8 mouse cellular contexts compared by ENCODE assay signal in the genomic region with DNA sequence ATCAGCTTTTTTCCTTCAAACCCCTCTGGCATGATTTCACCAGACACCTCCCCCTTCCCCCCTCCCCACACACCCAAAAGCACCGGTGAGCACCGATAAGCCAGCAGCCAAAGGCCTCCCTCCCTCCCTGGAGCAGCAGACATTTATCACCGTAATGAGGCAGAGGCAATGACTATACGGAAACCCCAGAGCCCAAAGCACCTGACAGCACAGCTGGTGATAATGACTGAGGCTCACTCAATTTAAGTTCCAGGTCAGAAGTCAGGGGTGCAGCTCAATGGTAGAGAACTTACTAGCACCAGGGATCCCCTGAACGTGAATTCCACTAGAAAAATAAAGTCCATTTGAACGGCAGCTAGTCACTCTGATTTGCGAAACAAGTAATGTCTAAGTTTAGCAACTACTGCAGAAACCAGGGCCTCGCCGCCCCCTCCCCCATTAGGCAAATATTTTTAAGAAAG. TPM values are rescaled to one million over a fixed set of nuclear protein-coding genes. Genes with fewer than 3 reads are reported as not detected.
DNase-seq lines count a peak whose midpoint lies in the region; ATAC-seq and TF ChIP-seq lines count a peak whose summit lies in the region.

No protein-coding gene starts in this region.

- in situ Hi-C loops in CH12.LX (cut with MboI; ENCODE audit: low pct_ligation_motif_present, low pct_unique_long_range_greater_than_20kb, low sequenced_read_pairs) = no loop called here

- H3K9me3 ChIP-seq in CH12.LX (replicated peaks; ENCODE audit: low read length) = no peaks in the 10 kb centered on the region
- no peaks in the 10 kb centered on the region for H3K9me3 ChIP-seq in embryonic facial prominence, embryonic 11.5 days (replicated peaks; ENCODE audit: control insufficient read depth, low read length)
- H3K9me3 ChIP-seq in hindbrain, embryonic 12.5 days (replicated peaks) = no peaks in the 10 kb centered on the region
- no peaks in the 10 kb centered on the region for H3K9me3 ChIP-seq in megakaryocyte, embryonic 14.5 days
- H3K9me3 ChIP-seq in stomach, embryonic 14.5 days (ENCODE audit: control insufficient read depth, low read depth, low read length) = no peaks in the 10 kb centered on the region

- no peaks in the 10 kb centered on the region for H3K27me3 ChIP-seq in CH12.LX (replicated peaks)
- no peaks in the 10 kb centered on the region for H3K27me3 ChIP-seq in embryonic facial prominence, embryonic 11.5 days (ENCODE audit: control insufficient read depth, insufficient read depth, low read length)
- 0 out of 2 replicates have a peak, but pooled peaks cover 3% of the 10 kb centered on the region for H3K27me3 ChIP-seq in hindbrain, embryonic 12.5 days
- H3K27me3 ChIP-seq in megakaryocyte, embryonic 14.5 days (replicated peaks) = no peaks in the 10 kb centered on the region
- no peaks in the 10 kb centered on the region for H3K27me3 ChIP-seq in stomach, embryonic 14.5 days (ENCODE audit: control insufficient read depth, insufficient read depth, low read length)

- H3K4me3 ChIP-seq in CH12.LX (replicated peaks in 1 of 3; ENCODE audit: low read depth in 2 of 3, low read length in 2 of 3, poor library complexity in 1 of 3) = peak overlapping the region; percentile 66 to 89 (median 77)
- peak overlapping the region; percentile 75 for H3K4me3 ChIP-seq in embryonic facial prominence, embryonic 11.5 days (ENCODE audit: low read depth, low read length)
- H3K4me3 ChIP-seq in hindbrain, embryonic 12.5 days = peak overlapping the region; percentile 68
- peak overlapping the region; percentile 98 for H3K4me3 ChIP-seq in megakaryocyte, embryonic 14.5 days (replicated peaks)
- H3K4me3 ChIP-seq in stomach, embryonic 14.5 days (ENCODE audit: low read depth, low read length) = peak overlapping the region; percentile 85

- 0 out of 2 replicates have a peak, but pooled peaks have one; percentile 31 for TF ChIP-seq EP300 in CH12.LX (IDR thresholded peaks at IDR 0.05; ENCODE audit: low read length)

- WGBS in embryonic facial prominence, embryonic 11.5 days = 23% methylated on average over 9 of the region's 9 CpGs
- 20% methylated on average over 9 of the region's 9 CpGs for WGBS in hindbrain, embryonic 12.5 days
- WGBS in stomach, embryonic 14.5 days = 11% methylated on average over 9 of the region's 9 CpGs

- intact Hi-C loops in left cerebral cortex, postnatal 36 days (cut with DNase I) = loop anchor here (10.0 kb wide), 1 partner anchor 146 kb away; no protein-coding TSS in a partner anchor

- H3K4me1 ChIP-seq in CH12.LX (ENCODE audit: control insufficient read depth in 1 of 2, insufficient read depth in 2 of 2) = peaks cover 12 to 27% of the 10 kb centered on the region in 2 experiments
- H3K4me1 ChIP-seq in embryonic facial prominence, embryonic 11.5 days (ENCODE audit: control insufficient read depth, insufficient read depth, low read length) = peaks cover 2% of the 10 kb centered on the region
- H3K4me1 ChIP-seq in hindbrain, embryonic 12.5 days = peaks cover 21% of the 10 kb centered on the region
- H3K4me1 ChIP-seq in megakaryocyte, embryonic 14.5 days = peaks cover 64% of the 10 kb centered on the region
- peaks cover 14% of the 10 kb centered on the region for H3K4me1 ChIP-seq in stomach, embryonic 14.5 days (ENCODE audit: control insufficient read depth, insufficient read depth, low read length)

- DNase-seq in A20 (ENCODE audit: low read depth, low spot score) (peak; percentile 77), CH12.LX (ENCODE audit: extremely low read depth) (peak; percentile 68)
- peak; percentile 38 for DNase-seq in embryonic facial prominence, embryonic 11.5 days (ENCODE audit: low spot score)
- no peak for DNase-seq in left cerebral cortex, postnatal 36 days (ENCODE audit: low spot score in 2 of 2)
- no peak for DNase-seq in cerebellum, postnatal 36 days

- H3K79me2 ChIP-seq in CH12.LX (replicated peaks; ENCODE audit: control insufficient read depth, extremely low read depth, insufficient read depth, poor library complexity, severe bottlenecking) = peaks cover 38% of the 10 kb centered on the region

- H3K27ac ChIP-seq in CH12.LX (ENCODE audit: insufficient read depth, low read depth) = peak overlapping the region; percentile 42; the same call in 1 of the 2 replicates
- H3K27ac ChIP-seq in embryonic facial prominence, embryonic 11.5 days (replicated peaks; ENCODE audit: low read depth, low read length) = no peak overlapping the region
- H3K27ac ChIP-seq in hindbrain, embryonic 12.5 days = no peak overlapping the region
- no peak overlapping the region for H3K27ac ChIP-seq in stomach, embryonic 14.5 days (ENCODE audit: low read length)

- no peak for TF ChIP-seq POLR2A in CH12.LX (IDR thresholded peaks at IDR 0.05; ENCODE audit: low read depth, low read length)

- ATAC-seq in embryonic facial prominence, embryonic 11.5 days (replicated peaks; ENCODE audit: insufficient number of reproducible peaks, low FRiP score, low TSS enrichment, low read depth) = no peak
- ATAC-seq in hindbrain, embryonic 12.5 days (ENCODE audit: low FRiP score) = 0 out of 2 replicates have a peak, but pooled peaks have one; percentile 21
- ATAC-seq in stomach, embryonic 14.5 days (ENCODE audit: insufficient number of reproducible peaks, insufficient read depth, low FRiP score, low read depth) = peak; percentile 15; the same call in 1 of the 2 replicates

- dilution Hi-C loops in CH12.LX (cut with MboI; ENCODE audit: extremely low pct_ligation_motif_present, extremely low pct_unique_long_range_greater_than_20kb, low sequenced_read_pairs) = no loop called here

- H3K36me3 ChIP-seq in CH12.LX (replicated peaks in 1 of 2; ENCODE audit: control insufficient read depth in 1 of 2, insufficient read depth in 1 of 2, low read length in 1 of 2) = peaks cover 29 to 40% of the 10 kb centered on the region in 2 experiments
- H3K36me3 ChIP-seq in embryonic facial prominence, embryonic 11.5 days (replicated peaks; ENCODE audit: control insufficient read depth, insufficient read depth, low read depth, low read length) = no peaks in the 10 kb centered on the region
- peaks cover 25% of the 10 kb centered on the region for H3K36me3 ChIP-seq in hindbrain, embryonic 12.5 days
- peaks cover 39% of the 10 kb centered on the region for H3K36me3 ChIP-seq in megakaryocyte, embryonic 14.5 days (replicated peaks; ENCODE audit: low read length)
- peaks cover 26% of the 10 kb centered on the region for H3K36me3 ChIP-seq in stomach, embryonic 14.5 days (ENCODE audit: control insufficient read depth, insufficient read depth, low read length)

- H3K4me2 ChIP-seq in CH12.LX (ENCODE audit: insufficient read depth, low read depth, poor library complexity, severe bottlenecking) = peak overlapping the region; percentile 94
- H3K4me2 ChIP-seq in embryonic facial prominence, embryonic 11.5 days (ENCODE audit: low read depth, low read length) = peak overlapping the region; percentile 80
- H3K4me2 ChIP-seq in hindbrain, embryonic 12.5 days (replicated peaks) = peak overlapping the region; percentile 68
- H3K4me2 ChIP-seq in stomach, embryonic 14.5 days (replicated peaks; ENCODE audit: low read depth, low read length) = peak overlapping the region; percentile 70

- TF ChIP-seq RAD21 in CH12.LX (IDR thresholded peaks at IDR 0.05; ENCODE audit: low read depth, low read length) = no peak

- TF ChIP-seq CTCF in CH12.LX (conservative IDR thresholded peaks at IDR 0.05 in 1 of 2, IDR thresholded peaks at IDR 0.05 in 1 of 2; ENCODE audit: low read depth in 2 of 2, low read length in 2 of 2) = no peak

- H3K9ac ChIP-seq in CH12.LX (ENCODE audit: insufficient read depth, low read depth) = peak overlapping the region; percentile 94
- H3K9ac ChIP-seq in embryonic facial prominence, embryonic 11.5 days (replicated peaks; ENCODE audit: low read length) = no peak overlapping the region
- peak overlapping the region; percentile 46; the same call in 1 of the 2 replicates for H3K9ac ChIP-seq in hindbrain, embryonic 12.5 days
- H3K9ac ChIP-seq in stomach, embryonic 14.5 days (replicated peaks; ENCODE audit: low read depth, low read length) = peak overlapping the region; percentile 93; the same call in 1 of the 2 replicates

TF ChIP-seq in CH12.LX, 34 proteins besides CTCF, POLR2A, EP300 and RAD21:
- TF ChIP-seq NELFE (IDR thresholded peaks at IDR 0.05; ENCODE audit: low read depth, low read length) (no peak), SIN3A (IDR thresholded peaks at IDR 0.05; ENCODE audit: low read length) (0 out of 2 replicates have a peak, but pooled peaks have one; percentile 43), IRF4 (IDR thresholded peaks at IDR 0.05; ENCODE audit: low read depth, low read length) (peak; percentile 32; the same call in 1 of the 2 replicates), CHD2 (IDR thresholded peaks at IDR 0.05; ENCODE audit: low read length) (peak; percentile 57; the same call in 1 of the 2 replicates), MEF2A (IDR thresholded peaks at IDR 0.05; ENCODE audit: borderline replicate concordance, low read depth, low read length) (peak; percentile 58; the same call in 1 of the 2 replicates), BHLHE40 (IDR thresholded peaks at IDR 0.05; ENCODE audit: low read depth, low read length) (peak; percentile 73), TCF12 (IDR thresholded peaks at IDR 0.05; ENCODE audit: low read depth, low read length) (peak; percentile 44; the same call in 1 of the 2 replicates), SMC3 (IDR thresholded peaks at IDR 0.05; ENCODE audit: low read depth, low read length) (no peak; the same call in 1 of the 2 replicates), ETS1 (conservative IDR thresholded peaks at IDR 0.05; ENCODE audit: low read depth, low read length) (peak; percentile 82), TBP (conservative IDR thresholded peaks at IDR 0.05; ENCODE audit: low read depth, low read length) (0 out of 2 replicates have a peak, but pooled peaks have one; percentile 39), MAX (IDR thresholded peaks at IDR 0.05; ENCODE audit: low read length) (no peak), JUN (IDR thresholded peaks at IDR 0.05; ENCODE audit: insufficient read depth, low read depth, low read length) (no peak)
TF ChIP-seq in CH12.LX: peak in this region for 8.

RNA-seq across cellular contexts. Expression of a gene that starts 1.3 kb away (rescaled TPM):
- total RNA-seq in CH12.LX (2012; rRNA removed) (54.2 and 57.8 TPM in 2 replicates), CH12.LX (2014; rRNA removed) (124 TPM in 2 replicates)
- polyA plus RNA-seq in CH12.LX (2012; ENCODE audit: insufficient read length, low read depth) = 89.3 and 117 TPM in 2 replicates
- polyA plus RNA-seq in embryonic facial prominence, embryonic 11.5 days (2014; fragmentation: Nextera tagmentation; extraction: Ambion mirVana) = 82.5 and 87.6 TPM in 2 replicates
- 70.2 and 70.6 TPM in 2 replicates for polyA plus RNA-seq in hindbrain, embryonic 12.5 days (2016; fragmentation: Nextera tagmentation; extraction: Ambion mirVana)
- 9.6 and 32.4 TPM in 2 replicates for polyA plus RNA-seq in megakaryocyte, embryonic 14.5 days (2012; ENCODE audit: insufficient read depth, low replicate concordance)
- 119 and 148 TPM in 2 replicates for polyA plus RNA-seq in stomach, embryonic 14.5 days (2014; fragmentation: Nextera tagmentation; extraction: Ambion mirVana)
- 10 to 100 TPM; 76.0 to 80.8 TPM for total RNA-seq in left cerebral cortex, postnatal 36 days (2021)

Comparison
In these comparisons a context has a peak if more than half of its experiments do, and no peak if none do; other contexts are left out.
1. DNase-seq: peak in A20 (single experiment), CH12.LX (single experiment) and embryonic facial prominence, embryonic 11.5 days (single experiment); none in left cerebral cortex, postnatal 36 days (0 of 2) and cerebellum, postnatal 36 days (0 of 2).
2. Peak in every context shown above with its lines, with median percentiles within 50 percentile points of each other: H3K4me2 ChIP-seq and H3K4me3 ChIP-seq.